Mouse (Mus musculus): ENCODE data around the gene Tbccd1. TPM values are rescaled to one million over a fixed set of nuclear protein-coding genes. Genes with fewer than 3 reads are reported as not detected.

The Tbccd1 gene
- polyA plus RNA-seq, 1 experiment from 2014 or later, result 33.5 TPM

DNA sequence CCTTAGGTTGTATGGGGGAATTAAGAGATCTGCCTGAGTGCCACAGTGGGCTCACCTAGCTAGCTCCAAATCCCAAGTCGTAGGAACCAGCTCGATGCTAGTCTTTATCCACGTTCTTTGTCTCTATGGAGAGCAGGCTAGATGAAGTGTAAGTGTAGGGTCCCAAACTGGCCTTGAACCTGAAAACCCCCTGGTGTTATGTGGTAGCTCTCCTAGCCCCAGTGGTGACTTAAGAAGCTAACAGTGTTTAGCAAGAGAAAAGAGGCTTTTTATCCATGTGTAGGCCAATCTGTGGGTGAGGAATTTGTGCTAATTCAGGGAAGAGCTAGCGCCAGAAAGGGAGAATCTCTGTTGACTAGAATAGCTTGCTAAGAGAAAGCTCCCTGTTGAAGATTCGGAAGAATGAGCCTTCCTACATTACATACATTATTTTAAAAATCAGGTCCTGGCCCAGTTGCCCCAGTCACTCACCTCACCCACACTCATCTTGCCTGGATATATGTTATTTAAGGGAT lies 81.9 kb downstream of the Tbccd1 start:
- no peak overlapping the region for H3K9ac ChIP-seq
- no peaks in the 10 kb centered on the region for H3K36me3 ChIP-seq
- no peaks in the 10 kb centered on the region for H3K27me3 ChIP-seq
- H3K4me2 ChIP-seq, result no peak overlapping the region
- 60% methylated on average over 5 of the region's 5 CpGs for WGBS
- no peak overlapping the region for H3K27ac ChIP-seq
- H3K4me3 ChIP-seq, result no peak overlapping the region
- H3K9me3 ChIP-seq, result no peaks in the 10 kb centered on the region
- ATAC-seq (ENCODE audit: insufficient number of reproducible peaks, insufficient read depth, low FRiP score, low TSS enrichment, low read depth), result no peak
- no peaks in the 10 kb centered on the region for H3K4me1 ChIP-seq

DNA sequence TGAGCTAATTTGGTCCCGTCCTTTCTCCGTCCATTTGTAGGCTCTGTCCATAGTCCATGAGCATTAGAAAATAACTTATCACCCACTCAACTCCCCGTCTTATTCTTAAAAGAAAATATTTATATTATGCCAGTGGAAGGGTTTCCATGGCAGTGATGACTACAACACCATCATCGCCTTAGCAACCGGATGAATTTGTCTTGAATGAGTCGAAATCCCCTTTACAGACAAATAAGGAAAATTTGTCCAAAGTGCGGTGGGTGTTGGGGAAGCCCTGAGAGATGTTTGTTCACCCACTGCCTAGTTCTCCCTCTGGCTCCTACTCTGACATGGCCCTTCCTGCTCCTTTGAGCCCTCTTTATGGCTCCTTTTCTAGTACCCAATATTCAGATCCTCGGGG lies 88.8 kb downstream of the Tbccd1 start:
- Histone ChIP-seq H3K27me3 (no peaks in the 10 kb centered on the region), H3K36me3 (no peaks in the 10 kb centered on the region), H3K9ac (no peak overlapping the region), H3K27ac (no peak overlapping the region), H3K4me2 (no peak overlapping the region), H3K9me3 (no peaks in the 10 kb centered on the region), H3K4me1 (no peaks in the 10 kb centered on the region), H3K4me3 (no peak overlapping the region)
- ATAC-seq (ENCODE audit: insufficient number of reproducible peaks, insufficient read depth, low FRiP score, low TSS enrichment, low read depth), result no peak
- WGBS, result 91% methylated on average over 8 of the region's 8 CpGs

DNA sequence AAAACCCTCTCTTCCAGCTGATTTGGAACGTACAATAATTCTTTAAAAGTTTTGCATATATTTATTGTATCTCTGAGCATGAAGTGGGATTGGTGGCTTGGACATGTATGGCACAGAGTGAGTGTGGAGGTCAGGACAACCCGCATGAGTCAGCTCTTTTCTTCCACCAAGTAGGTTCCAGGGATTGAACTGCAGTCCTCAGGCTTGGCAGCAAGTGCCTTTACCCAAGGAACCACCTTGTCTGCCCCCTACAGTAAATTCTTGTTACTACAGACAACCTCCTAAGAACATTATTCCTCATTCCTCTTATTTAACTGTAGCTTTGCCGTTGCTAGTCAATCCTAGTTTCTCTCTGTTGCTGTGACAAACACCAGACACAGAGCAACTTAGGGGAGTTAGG lies 90.1 kb downstream of the Tbccd1 start:
- 90% methylated on average over 3 of the region's 3 CpGs for WGBS
- H3K27ac ChIP-seq, result no peak overlapping the region
- no peaks in the 10 kb centered on the region for H3K36me3 ChIP-seq
- H3K4me3 ChIP-seq, result no peak overlapping the region
- no peaks in the 10 kb centered on the region for H3K27me3 ChIP-seq
- H3K9me3 ChIP-seq, result no peaks in the 10 kb centered on the region
- no peak overlapping the region for H3K9ac ChIP-seq
- no peaks in the 10 kb centered on the region for H3K4me1 ChIP-seq
- no peak for ATAC-seq (ENCODE audit: insufficient number of reproducible peaks, insufficient read depth, low FRiP score, low TSS enrichment, low read depth)
- H3K4me2 ChIP-seq, result no peak overlapping the region

DNA sequence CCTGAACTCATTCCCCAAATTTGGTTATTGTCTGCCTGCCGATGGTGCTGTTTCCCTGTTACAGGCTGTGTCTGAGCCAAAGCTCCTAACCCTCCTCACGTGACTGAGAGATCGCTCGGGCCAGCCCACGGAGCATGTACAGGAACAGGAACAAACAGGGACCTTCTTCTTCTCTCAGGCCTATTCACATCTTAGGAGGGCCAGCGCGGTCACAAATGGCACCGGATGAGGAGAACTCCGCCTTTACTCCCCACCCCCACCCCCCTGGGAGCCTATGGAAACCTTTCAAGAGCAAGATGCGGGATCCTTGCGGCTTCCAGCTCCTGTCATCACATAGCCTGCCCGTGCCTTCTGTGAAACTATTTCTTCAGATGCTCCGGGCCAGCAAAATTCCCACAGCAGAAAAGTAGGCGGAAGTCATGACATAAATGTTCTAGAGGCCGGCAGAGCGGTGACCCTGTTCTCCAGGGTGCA lies 90.7 kb downstream of the Tbccd1 start:
- H3K9ac ChIP-seq, result no peak overlapping the region
- WGBS, result 75% methylated on average over 16 of the region's 16 CpGs
- H3K4me3 ChIP-seq, result no peak overlapping the region
- no peaks in the 10 kb centered on the region for H3K27me3 ChIP-seq
- no peaks in the 10 kb centered on the region for H3K4me1 ChIP-seq
- ATAC-seq (ENCODE audit: insufficient number of reproducible peaks, insufficient read depth, low FRiP score, low TSS enrichment, low read depth), result no peak
- H3K9me3 ChIP-seq, result no peaks in the 10 kb centered on the region
- no peaks in the 10 kb centered on the region for H3K36me3 ChIP-seq
- H3K27ac ChIP-seq, result no peak overlapping the region
- no peak overlapping the region for H3K4me2 ChIP-seq

DNA sequence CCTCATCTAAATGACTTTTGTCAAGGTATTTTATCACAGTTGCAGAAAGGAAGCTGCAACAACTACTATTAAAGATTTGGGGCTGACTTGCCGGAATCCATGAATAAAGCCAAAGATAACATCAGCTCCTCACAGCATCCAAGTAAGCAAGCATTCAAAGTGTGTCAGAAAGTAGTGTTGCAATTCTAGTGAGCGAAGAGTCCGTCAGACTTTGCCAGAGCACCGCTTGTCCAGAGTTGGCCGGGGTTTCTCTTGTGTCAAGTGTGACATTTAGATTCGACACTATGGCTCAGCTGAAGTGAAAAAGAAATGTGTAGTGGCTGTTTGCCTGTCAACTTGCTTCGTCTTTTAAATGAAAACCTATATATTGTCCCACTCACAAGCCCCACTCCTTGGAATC lies 91.9 kb downstream of the Tbccd1 start:
- WGBS, result 90% methylated on average over 7 of the region's 7 CpGs
- ATAC-seq (ENCODE audit: insufficient number of reproducible peaks, insufficient read depth, low FRiP score, low TSS enrichment, low read depth), result no peak
- Histone ChIP-seq H3K9ac (no peak overlapping the region), H3K36me3 (no peaks in the 10 kb centered on the region), H3K27me3 (no peaks in the 10 kb centered on the region), H3K4me3 (no peak overlapping the region), H3K4me1 (no peaks in the 10 kb centered on the region), H3K9me3 (peaks cover 2% of the 10 kb centered on the region; the same call in 1 of the 2 replicates), H3K27ac (no peak overlapping the region), H3K4me2 (no peak overlapping the region)

Other genes starting within 250 kb of the Tbccd1 start
- 0.13 and 0.23 TPM in 2 replicates for gene Dgkg, start 200.4 kb downstream of the Tbccd1 start, polyA plus RNA-seq (2015; fragmentation: Nextera tagmentation; extraction: Ambion mirVana)
- not detected in 2 replicates for gene Crygs, start 46.1 kb downstream of the Tbccd1 start, polyA plus RNA-seq (2015; fragmentation: Nextera tagmentation; extraction: Ambion mirVana)
- gene Dnajb11, start 176 bp upstream of the Tbccd1 start, polyA plus RNA-seq (2015; fragmentation: Nextera tagmentation; extraction: Ambion mirVana), result 102 and 104 TPM in 2 replicates
- gene Ahsg, start 33.6 kb upstream of the Tbccd1 start, polyA plus RNA-seq (2015; fragmentation: Nextera tagmentation; extraction: Ambion mirVana), result 34.8 TPM in 1 of 2 replicates, not detected in the other
- 0.51 and 1.2 TPM in 2 replicates for gene Fetub, start 60.7 kb upstream of the Tbccd1 start, polyA plus RNA-seq (2015; fragmentation: Nextera tagmentation; extraction: Ambion mirVana)
- gene Hrg, start 93.4 kb upstream of the Tbccd1 start, polyA plus RNA-seq (2015; fragmentation: Nextera tagmentation; extraction: Ambion mirVana), result not detected in 2 replicates
- gene Kng2, start 171.8 kb upstream of the Tbccd1 start, polyA plus RNA-seq (2015; fragmentation: Nextera tagmentation; extraction: Ambion mirVana), result 0.13 and 1.9 TPM in 2 replicates
- gene Kng1, start 200.2 kb upstream of the Tbccd1 start, polyA plus RNA-seq (2015; fragmentation: Nextera tagmentation; extraction: Ambion mirVana), result 10.7 TPM in 1 of 2 replicates, not detected in the other
- 255 and 283 TPM in 2 replicates for gene Eif4a2, start 249.8 kb upstream of the Tbccd1 start, polyA plus RNA-seq (2015; fragmentation: Nextera tagmentation; extraction: Ambion mirVana)